Mouse (Mus musculus): ENCODE results near the gene Rbbp5. TPM values are rescaled to one million over a fixed set of nuclear protein-coding genes. Genes with fewer than 3 reads are reported as not detected.

Gene Rbbp5
- total and polyA plus RNA-seq, 3 experiments: 33.3 to 43.5 TPM; not detected in 1

DNA sequence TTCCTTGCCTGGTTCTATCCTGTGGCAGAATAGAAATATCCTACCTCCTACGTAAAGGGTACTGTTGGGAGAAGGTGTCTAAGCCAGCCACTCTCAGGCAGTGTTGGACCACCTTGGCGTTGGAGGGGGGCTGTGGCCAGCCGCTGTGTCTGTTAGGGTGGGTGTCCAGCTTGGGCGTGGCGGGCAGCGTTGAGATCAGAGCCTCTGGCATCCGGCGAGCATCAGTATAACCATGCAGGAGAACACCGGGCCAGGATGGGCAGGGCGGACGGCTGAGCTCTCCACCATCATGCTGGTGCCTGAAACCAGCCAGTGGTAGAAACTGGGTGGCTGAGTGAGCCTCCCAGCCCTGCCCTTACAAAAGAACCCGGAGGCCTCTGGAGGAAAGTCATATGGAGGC lies 38.2 kb downstream of the Rbbp5 start:
- Histone ChIP-seq H3K4me3 (ENCODE audit: control insufficient read depth in 1 of 2, insufficient read depth in 1 of 2, low read depth in 2 of 2, low read length in 2 of 2) (no peak overlapping the region), H3K9me3 (replicated peaks; ENCODE audit: insufficient read depth, low read length) (no peaks in the 10 kb centered on the region), H3K27me3 (ENCODE audit: control insufficient read depth in 1 of 2, insufficient read depth in 2 of 2, low read length in 2 of 2) (peaks cover 0 to 1% of the 10 kb centered on the region in 2 experiments; a peak in 1 of 4 replicates), H3K4me1 (ENCODE audit: control insufficient read depth in 1 of 2, insufficient read depth in 2 of 2, low read length in 2 of 2) (no peaks in the 10 kb centered on the region), H3K79me2 (ENCODE audit: control insufficient read depth, insufficient read depth, low read length, poor library complexity) (no peaks in the 10 kb centered on the region), H3K27ac (ENCODE audit: control insufficient read depth, low read depth, low read length) (no peak overlapping the region), H3K36me3 (ENCODE audit: control insufficient read depth in 1 of 2, insufficient read depth in 2 of 2, low read length in 2 of 2) (no peaks in the 10 kb centered on the region), H3K9ac (ENCODE audit: control insufficient read depth, low read depth, low read length, poor library complexity, severe bottlenecking) (no peak overlapping the region)
- DNase-seq (ENCODE audit: low read depth, low spot score): no peak
- TF ChIP-seq UBTF (IDR thresholded peaks at IDR 0.05; ENCODE audit: borderline replicate concordance, insufficient read depth, low read depth, low read length): no peak
- no peak for TF ChIP-seq ZKSCAN1 (IDR thresholded peaks at IDR 0.05; ENCODE audit: low read depth, low read length)
- TF ChIP-seq RAD21 (IDR thresholded peaks at IDR 0.05; ENCODE audit: low read depth, low read length): no peak
- TF ChIP-seq RCOR1 (IDR thresholded peaks at IDR 0.05; ENCODE audit: low read depth, low read length): no peak
- no peak for TF ChIP-seq ETS1 (IDR thresholded peaks at IDR 0.05; ENCODE audit: low read depth, low read length)
- TF ChIP-seq USF1 (IDR thresholded peaks at IDR 0.05; ENCODE audit: low read depth, low read length): no peak

GRCm38 (mm10) chr1:132516776-132517175 lies 39.6 kb downstream of the Rbbp5 start:
- no peaks in the 10 kb centered on the region for H3K4me1 ChIP-seq (ENCODE audit: control insufficient read depth in 1 of 2, insufficient read depth in 2 of 2, low read length in 2 of 2)
- H3K4me3 ChIP-seq (ENCODE audit: control insufficient read depth in 1 of 2, insufficient read depth in 1 of 2, low read depth in 2 of 2, low read length in 2 of 2): no peak overlapping the region
- H3K27ac ChIP-seq (ENCODE audit: control insufficient read depth, low read depth, low read length): no peak overlapping the region
- no peaks in the 10 kb centered on the region for H3K36me3 ChIP-seq (ENCODE audit: control insufficient read depth in 1 of 2, insufficient read depth in 2 of 2, low read length in 2 of 2)
- no peak for TF ChIP-seq SIN3A (IDR thresholded peaks at IDR 0.05; ENCODE audit: low read length)
- no peak for TF ChIP-seq TCF12 (IDR thresholded peaks at IDR 0.05; ENCODE audit: low read depth, low read length)
- TF ChIP-seq RCOR1 (IDR thresholded peaks at IDR 0.05; ENCODE audit: low read depth, low read length): no peak
- TF ChIP-seq POLR2A (IDR thresholded peaks at IDR 0.05; ENCODE audit: control insufficient read depth in 1 of 2, insufficient read depth in 1 of 2, low read depth in 1 of 2, low read length in 2 of 2, poor library complexity in 1 of 2): no peak
- no peak for TF ChIP-seq KAT2A (conservative IDR thresholded peaks at IDR 0.05; ENCODE audit: low read depth, low read length)
- no peak for TF ChIP-seq UBTF (IDR thresholded peaks at IDR 0.05; ENCODE audit: borderline replicate concordance, insufficient read depth, low read depth, low read length)
- TF ChIP-seq USF2 (IDR thresholded peaks at IDR 0.05; ENCODE audit: borderline replicate concordance in 1 of 2, insufficient read depth in 1 of 2, low read depth in 1 of 2, low read length in 2 of 2): no peak
- no peak for TF ChIP-seq GATA1 (IDR thresholded peaks at IDR 0.05; ENCODE audit: low read depth, low read length)
- TF ChIP-seq MYB (IDR thresholded peaks at IDR 0.05; ENCODE audit: low read depth, low read length): no peak
- no peak for TF ChIP-seq CHD2 (IDR thresholded peaks at IDR 0.05; ENCODE audit: low read length)
- TF ChIP-seq RAD21 (IDR thresholded peaks at IDR 0.05; ENCODE audit: low read depth, low read length): no peak
- TF ChIP-seq MXI1 (IDR thresholded peaks at IDR 0.05; ENCODE audit: low read depth, low read length): no peak
- no peak for TF ChIP-seq MAFK (IDR thresholded peaks at IDR 0.05; ENCODE audit: borderline replicate concordance, low read depth, low read length)
- TF ChIP-seq MAZ (IDR thresholded peaks at IDR 0.05; ENCODE audit: low read depth, low read length): no peak
- TF ChIP-seq ZC3H11A (IDR thresholded peaks at IDR 0.05; ENCODE audit: low read depth, low read length): no peak
- no peak for TF ChIP-seq ZNF384 (IDR thresholded peaks at IDR 0.05; ENCODE audit: low read depth, low read length)
- no peak for TF ChIP-seq ZMIZ1 (IDR thresholded peaks at IDR 0.05; ENCODE audit: low read depth, low read length)
- TF ChIP-seq MAX (IDR thresholded peaks at IDR 0.05; ENCODE audit: low read length): no peak
- H3K9me3 ChIP-seq (replicated peaks; ENCODE audit: insufficient read depth, low read length): no peaks in the 10 kb centered on the region
- no peak for DNase-seq (ENCODE audit: low read depth, low spot score)
- peaks cover 0 to 1% of the 10 kb centered on the region in 2 experiments; a peak in 1 of 4 replicates for H3K27me3 ChIP-seq (ENCODE audit: control insufficient read depth in 1 of 2, insufficient read depth in 2 of 2, low read length in 2 of 2)
- H3K9ac ChIP-seq (ENCODE audit: control insufficient read depth, low read depth, low read length, poor library complexity, severe bottlenecking): no peak overlapping the region
- H3K79me2 ChIP-seq (ENCODE audit: control insufficient read depth, insufficient read depth, low read length, poor library complexity): no peaks in the 10 kb centered on the region

All from MEL (cell line).